Mouse (Mus musculus) liver, postnatal 0 days (tissue): ENCODE measurements around the gene Mlkl. TPM values are rescaled to one million over a fixed set of nuclear protein-coding genes. Genes with fewer than 3 reads are reported as not detected.
"Not testable (repeated sequence)": the region's sequence is repeated elsewhere in the genome, so short reads cannot be mapped to it uniquely, and the experiment has no call there.

ENCODE experiments used
- ATAC-seq: fragments of 200-750 bp; cut with Nextera tagmentation; 2 replicates; pipeline ENCODE4 v1.8.0; 2017; ENCODE audit warnings: mild to moderate bottlenecking, moderate library complexity
- DNase-seq: peaks from one replicate; pipeline ENCODE4 v3.0.0-alpha.2; 2016
- H3K27ac ChIP-seq: fragments of 300-500 bp; sonication (generic); 2 replicates; pipeline ENCODE4 v1.5.1; 2014; ENCODE audit warnings: antibody characterized with exemption, moderate library complexity, mild to moderate bottlenecking, low read depth
- H3K27me3 ChIP-seq: fragments of 300-500 bp; sonication (generic); 2 replicates; pipeline ENCODE4 v1.6.1; 2014; ENCODE audit warnings: low read length, control low read depth, mixed read lengths; ENCODE audit not compliant: insufficient read depth
- H3K36me3 ChIP-seq: fragments of 300-500 bp; sonication (generic); replicated peaks from 2 replicates; pipeline ENCODE4 v1.6.1; 2014; ENCODE audit warnings: mild to moderate bottlenecking, control low read depth, low read length, moderate library complexity, mixed read lengths; ENCODE audit not compliant: insufficient read depth
- H3K4me1 ChIP-seq: fragments of 300-500 bp; sonication (generic); 2 replicates; pipeline ENCODE4 v1.6.1; 2014; ENCODE audit warnings: antibody characterized with exemption, mild to moderate bottlenecking, control low read depth; ENCODE audit not compliant: insufficient read depth
- H3K4me2 ChIP-seq: fragments of 300-500 bp; sonication (generic); 2 replicates; pipeline ENCODE4 v1.6.1; 2014; ENCODE audit warnings: low read depth, mild to moderate bottlenecking, low read length, moderate library complexity, mixed read lengths
- H3K4me3 ChIP-seq: fragments of 300-500 bp; sonication (generic); 2 replicates; pipeline ENCODE4 v1.5.1; 2014; ENCODE audit warnings: low read depth, low read length
- H3K9ac ChIP-seq: fragments of 300-500 bp; sonication (generic); replicated peaks from 2 replicates; pipeline ENCODE4 v1.6.1; 2014; ENCODE audit warnings: mild to moderate bottlenecking, moderate library complexity
- H3K9me3 ChIP-seq: fragments of 300-500 bp; sonication (generic); 2 replicates; pipeline ENCODE4 v1.6.1; 2016; ENCODE audit warnings: mild to moderate bottlenecking, control low read depth, low read length, mixed read lengths
- CTCF ChIP-seq: sonication (generic); IDR thresholded peaks from 2 replicates; pipeline ENCODE4 v1.5.1; 2016; ENCODE audit warnings: antibody characterized with exemption, low read depth
- EP300 ChIP-seq: IDR thresholded peaks from 2 replicates; pipeline ENCODE4 v1.6.1; 2016; ENCODE audit warnings: antibody characterized with exemption, low read depth, mild to moderate bottlenecking
- WGBS: fragments of 180-500 bp; shearing (Covaris S2); extraction: QIAGEN DNeasy Blood & Tissue Kit; methylation state at CpG from one replicate; pipeline ENCODE4 v1.1.7; 2014; ENCODE audit not compliant: insufficient replicate concordance; 5-methylcytosine and 5-hydroxymethylcytosine counted together
- polyA plus RNA-seq: library from polyadenylated mRNA; unstranded; fragments of >200 nt; fragmentation: Nextera tagmentation; extraction: Ambion mirVana; gene quantifications from 2 replicates; pipeline ENCODE4 v1.2.1, GENCODE M21; 2015

Gene Mlkl
- polyA plus RNA-seq, 1 experiment from 2014 or later = 4.7 TPM

GRCm38 (mm10) chr8:111337311-111337889 lies 577 bp downstream of the Mlkl start:
- Histone ChIP-seq H3K36me3 (no peaks in the 10 kb centered on the region), H3K9ac (peak overlapping the region; percentile 45), H3K9me3 (no peaks in the 10 kb centered on the region), H3K4me3 (peak overlapping the region; percentile 51), H3K4me2 (peak overlapping the region; percentile 77), H3K4me1 (0 out of 2 replicates have a peak, but pooled peaks cover 2% of the 10 kb centered on the region), H3K27ac (peak overlapping the region; percentile 71), H3K27me3 (no peaks in the 10 kb centered on the region)
- TF ChIP-seq EP300 (no peak), CTCF (no peak)
- 15% methylated on average over 17 of the region's 17 CpGs for WGBS
- ATAC-seq (peak; percentile 38), DNase-seq (no peak)

GRCm38 (mm10) chr8:111336692-111337091 lies 1.3 kb downstream of the Mlkl start:
- peak overlapping the region; percentile 51 for H3K4me3 ChIP-seq
- DNase-seq (no peak), ATAC-seq (no peak)
- H3K9ac ChIP-seq = no peak overlapping the region
- WGBS = 67% methylated on average over 4 of the region's 4 CpGs
- 0 out of 2 replicates have a peak, but pooled peaks cover 2% of the 10 kb centered on the region for H3K4me1 ChIP-seq
- no peak overlapping the region for H3K27ac ChIP-seq
- no peaks in the 10 kb centered on the region for H3K9me3 ChIP-seq
- peak overlapping the region; percentile 77 for H3K4me2 ChIP-seq
- H3K27me3 ChIP-seq = no peaks in the 10 kb centered on the region
- H3K36me3 ChIP-seq = no peaks in the 10 kb centered on the region
- TF ChIP-seq EP300 (no peak), CTCF (no peak)

DNA sequence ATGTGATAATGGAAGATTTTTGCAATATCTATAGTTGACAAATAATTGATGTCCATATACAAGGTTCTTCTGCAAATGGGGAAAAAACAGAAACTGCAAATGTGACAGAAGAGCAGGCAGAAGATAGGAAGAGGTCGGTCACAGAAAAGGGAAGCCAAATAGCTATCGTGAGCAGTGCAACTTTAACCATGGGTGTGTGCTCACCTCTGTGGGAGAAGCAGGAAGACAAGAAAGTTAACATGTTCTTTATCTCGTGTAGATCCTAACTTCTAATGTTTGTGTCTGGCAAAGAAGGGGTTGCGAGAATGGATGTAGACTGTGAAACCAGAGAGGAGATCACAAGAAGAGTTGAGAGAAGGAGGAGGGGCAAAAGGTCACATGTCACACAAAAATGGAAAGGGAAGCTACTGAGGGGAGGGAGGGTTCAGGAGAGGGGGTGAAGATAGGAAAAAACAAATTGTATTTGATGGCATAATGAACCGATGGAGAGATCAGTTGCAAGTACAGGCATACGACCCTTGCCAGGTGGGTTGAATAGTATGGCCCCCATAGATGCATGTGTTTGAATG lies 12.7 kb downstream of the Mlkl start:
- WGBS = 58% methylated on average over 6 of the region's 6 CpGs
- no peaks in the 10 kb centered on the region for H3K9me3 ChIP-seq

GRCm38 (mm10) chr8:111314729-111315128 lies 23.2 kb downstream of the Mlkl start:
- Histone ChIP-seq H3K27ac (no peak overlapping the region), H3K9ac (no peak overlapping the region), H3K9me3 (no peaks in the 10 kb centered on the region), H3K36me3 (0 out of 2 replicates have a peak, but pooled peaks cover 2% of the 10 kb centered on the region), H3K4me2 (no peak overlapping the region), H3K27me3 (no peaks in the 10 kb centered on the region), H3K4me3 (no peak overlapping the region), H3K4me1 (no peaks in the 10 kb centered on the region)
- no peak for DNase-seq
- WGBS = 76% methylated on average over 12 of the region's 12 CpGs
- no peak for TF ChIP-seq CTCF
- no peak for TF ChIP-seq EP300
- ATAC-seq = peak; percentile 62

More for the DNA sequence above, 12.7 kb downstream of the Mlkl start:
- DNase-seq (no peak), ATAC-seq (no peak)
- H3K4me2 ChIP-seq = no peak overlapping the region
- H3K27ac ChIP-seq = no peak overlapping the region
- no peaks in the 10 kb centered on the region for H3K27me3 ChIP-seq
- no peaks in the 10 kb centered on the region for H3K4me1 ChIP-seq
- no peaks in the 10 kb centered on the region for H3K36me3 ChIP-seq
- TF ChIP-seq EP300 (no peak), CTCF (no peak)
- H3K9ac ChIP-seq = no peak overlapping the region
- H3K4me3 ChIP-seq = no peak overlapping the region

GRCm38 (mm10) chr8:111313961-111314360 lies 24.0 kb downstream of the Mlkl start:
- not testable (repeated sequence) for H3K4me2 ChIP-seq, H3K4me1 ChIP-seq, H3K9ac ChIP-seq, DNase-seq, ATAC-seq, H3K9me3 ChIP-seq, H3K27ac ChIP-seq, H3K36me3 ChIP-seq, H3K4me3 ChIP-seq, H3K27me3 ChIP-seq
- 89% methylated on average over 6 of the region's 6 CpGs for WGBS

DNA sequence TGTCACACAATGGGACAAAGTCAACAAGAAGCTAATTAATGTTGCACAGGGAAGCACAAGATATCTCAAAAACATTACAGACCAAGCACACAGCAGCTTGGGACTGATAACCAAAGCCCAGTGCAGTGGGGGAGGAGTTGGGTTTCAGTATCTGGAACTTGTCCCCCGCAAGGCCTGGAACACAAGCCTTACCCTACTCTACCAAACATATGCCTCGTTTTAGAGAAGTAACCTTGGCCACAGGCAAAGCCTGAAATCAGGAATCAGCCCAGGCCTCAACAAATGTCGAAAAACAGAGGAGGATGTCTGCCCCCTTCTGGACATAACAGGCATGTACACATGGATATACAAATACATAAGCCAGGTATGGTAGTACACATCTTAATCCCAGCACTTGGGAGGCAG lies 25.2 kb downstream of the Mlkl start:
- Histone ChIP-seq H3K27ac (0 out of 2 replicates have a peak overlapping the region, but pooled peaks have one; percentile 3), H3K4me2 (no peak overlapping the region), H3K4me1 (no peaks in the 10 kb centered on the region), H3K27me3 (no peaks in the 10 kb centered on the region), H3K9me3 (no peaks in the 10 kb centered on the region), H3K4me3 (no peak overlapping the region), H3K9ac (no peak overlapping the region), H3K36me3 (0 out of 2 replicates have a peak, but pooled peaks cover 2% of the 10 kb centered on the region)
- ATAC-seq = peak; percentile 93
- peak; percentile 90 for TF ChIP-seq EP300
- TF ChIP-seq CTCF = peak; percentile 67
- 32% methylated on average over 3 of the region's 3 CpGs for WGBS
- peak; percentile 21 for DNase-seq

- not testable (repeated sequence) for H3K9ac ChIP-seq, H3K36me3 ChIP-seq, H3K4me2 ChIP-seq, H3K4me3 ChIP-seq, DNase-seq, H3K27ac ChIP-seq, H3K9me3 ChIP-seq, H3K27me3 ChIP-seq, ATAC-seq, H3K4me1 ChIP-seq
- 89% methylated on average over 15 of the region's 15 CpGs for WGBS
These were observed 28.0 kb downstream of the Mlkl start for GRCm38 (mm10) chr8:111310006-111310405.
